8 mouse cellular contexts compared by ENCODE assay signal in genomic region chr7:140922398-140923069, GRCm38 (mm10). TPM values are rescaled to one million over a fixed set of nuclear protein-coding genes. Genes with fewer than 3 reads are reported as not detected.
DNase-seq lines count a peak whose midpoint lies in the region; ATAC-seq lines count a peak whose summit lies in the region.

No protein-coding gene starts in this region.

- no peaks in the 10 kb centered on the region for H3K36me3 ChIP-seq in heart, embryonic 13.5 days
- H3K36me3 ChIP-seq in kidney, embryonic 15.5 days: no peaks in the 10 kb centered on the region

- H3K4me3 ChIP-seq in heart, embryonic 13.5 days: peak overlapping the region; percentile 46
- H3K4me3 ChIP-seq in kidney, embryonic 15.5 days (replicated peaks): peak overlapping the region; percentile 41

- H3K27ac ChIP-seq in heart, embryonic 13.5 days (replicated peaks): no peak overlapping the region
- 0 out of 2 replicates have a peak overlapping the region, but pooled peaks have one; percentile 13 for H3K27ac ChIP-seq in kidney, embryonic 15.5 days

- H3K9ac ChIP-seq in heart, embryonic 13.5 days: no peak overlapping the region
- H3K9ac ChIP-seq in kidney, embryonic 15.5 days: 0 out of 2 replicates have a peak overlapping the region, but pooled peaks have one; percentile 8

- H3K4me1 ChIP-seq in heart, embryonic 13.5 days: peaks cover 14% of the 10 kb centered on the region
- H3K4me1 ChIP-seq in kidney, embryonic 15.5 days: peaks cover 26% of the 10 kb centered on the region

- H3K27me3 ChIP-seq in heart, embryonic 13.5 days (replicated peaks): peaks cover 87% of the 10 kb centered on the region
- H3K27me3 ChIP-seq in kidney, embryonic 15.5 days: peaks cover 81% of the 10 kb centered on the region

- 1% methylated on average over 49 of the region's 49 CpGs for whole genome bisulfite sequencing in heart, embryonic 13.5 days
- WGBS in kidney, embryonic 15.5 days: under 1% methylated on average over 49 of the region's 49 CpGs

- ATAC-seq in heart, embryonic 13.5 days (ENCODE audit: extremely low read depth, insufficient number of reproducible peaks, low FRiP score, low TSS enrichment): no peak
- ATAC-seq in kidney, embryonic 15.5 days (replicated peaks; ENCODE audit: low FRiP score): peak; percentile 79

- no peaks in the 10 kb centered on the region for H3K9me3 ChIP-seq in heart, embryonic 13.5 days
- H3K9me3 ChIP-seq in kidney, embryonic 15.5 days (replicated peaks): no peaks in the 10 kb centered on the region

- peak overlapping the region; percentile 69 for H3K4me2 ChIP-seq in heart, embryonic 13.5 days
- peak overlapping the region; percentile 74 for H3K4me2 ChIP-seq in kidney, embryonic 15.5 days

- DNase-seq in thymus, postnatal 4 days: peak; percentile 47
- DNase-seq in thymus, postnatal 10 days (ENCODE audit: low spot score in 2 of 2): no peak
- DNase-seq in cerebellum, postnatal 36 days: peak; percentile 85 to 88
- DNase-seq in lung, postnatal 14 days: peak; percentile 44
- DNase-seq in right cerebral cortex, postnatal 4 days: peak; percentile 56
- no peak for DNase-seq in c-Kit-positive CD71-positive TER-119-positive erythroid progenitor cells, embryonic 14.5 days (ENCODE audit: low spot score)

RNA-seq across cellular contexts. Expression of gene Nlrp6, which starts 1.8 kb away (rescaled TPM):
- 0.05 and 0.20 TPM in 2 replicates for polyA plus RNA-seq in heart, embryonic 13.5 days (2015; fragmentation: Nextera tagmentation; extraction: Ambion mirVana)
- 1.1 and 1.2 TPM in 2 replicates for polyA plus RNA-seq in kidney, embryonic 15.5 days (2015; fragmentation: Nextera tagmentation; extraction: Ambion mirVana)

RNA-seq across cellular contexts. Expression of gene Pgghg, which starts 18.7 kb away (rescaled TPM):
- 13.1 and 13.8 TPM in 2 replicates for polyA plus RNA-seq in heart, embryonic 13.5 days (2015; fragmentation: Nextera tagmentation; extraction: Ambion mirVana)
- polyA plus RNA-seq in kidney, embryonic 15.5 days (2015; fragmentation: Nextera tagmentation; extraction: Ambion mirVana): 19.5 and 23.5 TPM in 2 replicates

RNA-seq across cellular contexts. Expression of gene Cox8b, which starts 22.3 kb away (rescaled TPM):
- polyA plus RNA-seq in heart, embryonic 13.5 days (2015; fragmentation: Nextera tagmentation; extraction: Ambion mirVana): 142 and 148 TPM in 2 replicates
- polyA plus RNA-seq in kidney, embryonic 15.5 days (2015; fragmentation: Nextera tagmentation; extraction: Ambion mirVana): 3.9 and 4.8 TPM in 2 replicates

RNA-seq across cellular contexts. Expression of gene Ifitm5, which starts 27.6 kb away (rescaled TPM):
- polyA plus RNA-seq in heart, embryonic 13.5 days (2015; fragmentation: Nextera tagmentation; extraction: Ambion mirVana): 1.2 TPM in 2 replicates
- 4.3 and 21.7 TPM in 2 replicates for polyA plus RNA-seq in kidney, embryonic 15.5 days (2015; fragmentation: Nextera tagmentation; extraction: Ambion mirVana)

RNA-seq across cellular contexts. Expression of gene Gm45717, which starts 33.2 kb away (rescaled TPM):
- polyA plus RNA-seq in heart, embryonic 13.5 days (2015; fragmentation: Nextera tagmentation; extraction: Ambion mirVana): not detected in 2 replicates
- polyA plus RNA-seq in kidney, embryonic 15.5 days (2015; fragmentation: Nextera tagmentation; extraction: Ambion mirVana): 0.39 TPM in 1 of 2 replicates, not detected in the other

Comparison
In these comparisons a context has a peak if more than half of its experiments do, and no peak if none do; other contexts are left out.
1. DNase-seq: peak in thymus, postnatal 4 days (single experiment), cerebellum, postnatal 36 days (2 of 2), lung, postnatal 14 days (single experiment) and right cerebral cortex, postnatal 4 days (single experiment); none in thymus, postnatal 10 days (0 of 2) and c-Kit-positive CD71-positive TER-119-positive erythroid progenitor cells, embryonic 14.5 days (single experiment).
2. RNA of gene Cox8b, which starts 22.3 kb away (polyA plus RNA-seq): 142 to 148 TPM in heart, embryonic 13.5 days; 3.9 to 4.8 TPM in kidney, embryonic 15.5 days; every median in the first group is over 10 times any median in the second.